Mouse (Mus musculus): ENCODE data around the gene Nrp2. TPM values are rescaled to one million over a fixed set of nuclear protein-coding genes. Genes with fewer than 3 reads are reported as not detected.
A peak's percentile ranks its signal among the peaks of the same experiment; 100 is the strongest.

The Nrp2 gene
- total RNA-seq, 2 experiments from 2014 or later = 2.1 to 2.4 TPM

- no peak for ATAC-seq (replicated peaks; ENCODE audit: poor library complexity, severe bottlenecking)
Measured at GRCm38 (mm10) chr1:62803544-62803943, 100.5 kb downstream of the Nrp2 start.

DNA sequence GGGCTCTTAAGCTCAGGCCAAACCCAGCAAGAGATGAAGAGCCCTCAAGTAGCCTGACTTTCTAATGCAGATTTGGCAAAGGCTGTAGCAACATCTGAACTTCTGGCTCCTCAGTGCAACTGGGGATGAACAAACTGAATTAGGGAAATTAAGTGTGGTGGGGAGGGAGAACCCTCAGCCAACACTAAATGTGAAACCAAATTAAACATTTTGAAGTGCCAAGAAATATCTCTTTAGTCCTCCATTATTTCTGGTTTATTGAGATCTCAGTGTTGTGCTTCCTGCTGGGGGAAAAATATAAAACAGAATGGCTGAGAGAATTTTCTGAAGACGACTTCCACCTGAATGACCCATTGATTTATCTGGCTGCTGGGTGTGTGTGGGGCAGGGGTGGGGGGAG lies 102.9 kb downstream of the Nrp2 start:
- no peak for ATAC-seq (replicated peaks; ENCODE audit: poor library complexity, severe bottlenecking)

DNA sequence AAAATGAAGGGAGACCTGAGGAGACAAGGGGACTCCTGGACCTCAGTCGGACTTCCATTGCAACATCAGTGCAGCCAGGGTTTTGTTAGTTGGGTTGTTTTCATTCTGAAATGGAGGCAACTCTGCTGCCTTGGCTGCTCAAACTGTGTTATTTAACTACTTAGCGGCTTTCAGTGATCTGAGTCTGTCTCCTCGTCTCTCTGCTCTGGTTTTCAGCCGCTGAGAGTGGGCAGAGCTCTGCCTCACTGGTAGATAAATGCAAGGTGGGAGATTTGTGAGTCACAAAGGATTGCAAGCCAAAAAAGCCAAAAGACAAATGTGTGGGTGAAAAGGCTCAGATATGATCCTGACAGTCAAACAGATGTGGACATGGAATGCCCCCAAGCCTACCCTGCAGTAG lies 105.3 kb downstream of the Nrp2 start:
- no peak for ATAC-seq (replicated peaks; ENCODE audit: poor library complexity, severe bottlenecking)

GRCm38 (mm10) chr1:62809601-62810228 lies 106.6 kb downstream of the Nrp2 start:
- ATAC-seq (replicated peaks; ENCODE audit: poor library complexity, severe bottlenecking) = peak; percentile 40

GRCm38 (mm10) chr1:62811141-62811540 lies 108.1 kb downstream of the Nrp2 start:
- no peak for ATAC-seq (replicated peaks; ENCODE audit: poor library complexity, severe bottlenecking)

DNA sequence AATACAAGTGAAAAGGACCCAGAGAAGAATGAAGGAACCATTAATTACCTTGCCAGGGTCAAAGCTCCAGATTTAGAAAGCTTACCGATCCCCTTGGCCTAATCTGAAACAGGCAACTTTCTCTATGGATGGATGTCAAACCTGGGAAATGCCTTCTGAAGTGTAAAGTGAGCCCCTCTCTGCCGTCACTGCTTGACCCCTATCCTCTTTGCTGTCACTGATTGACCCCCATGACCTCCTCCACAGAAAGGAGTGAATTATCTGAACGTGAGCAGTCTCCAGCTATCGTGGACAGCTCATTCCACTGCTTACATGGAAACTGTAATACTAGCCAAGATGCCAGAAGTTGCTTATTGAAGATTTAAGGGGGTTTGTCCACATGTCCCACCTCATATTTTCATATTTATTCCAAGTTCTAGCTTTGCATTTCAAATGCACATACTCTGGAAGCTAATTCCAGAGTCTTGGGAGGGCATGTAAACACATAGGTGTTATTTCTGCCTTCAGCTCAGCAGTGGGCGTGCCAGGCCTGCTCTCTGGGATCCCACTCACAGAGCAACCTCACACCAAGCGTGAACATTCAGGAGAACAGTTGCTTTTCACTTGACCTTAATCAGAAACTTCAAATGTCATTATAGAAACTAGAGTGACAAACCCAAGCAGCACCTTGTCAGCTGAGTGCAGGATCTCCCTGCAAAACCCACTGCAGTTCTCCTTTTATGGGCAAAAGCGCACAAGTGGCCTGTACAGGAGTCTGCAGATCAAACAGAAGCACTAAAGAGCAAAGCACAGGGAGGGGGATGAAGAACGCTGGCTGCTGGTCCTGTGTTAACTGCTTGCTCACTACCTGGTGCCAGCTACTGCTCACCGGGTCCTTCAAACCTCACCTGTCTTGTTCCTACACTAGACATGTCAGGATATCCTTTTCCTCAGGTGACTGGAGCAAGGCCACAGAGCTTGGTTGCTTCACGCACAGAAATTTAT lies 109.9 kb downstream of the Nrp2 start:
- ATAC-seq (replicated peaks; ENCODE audit: poor library complexity, severe bottlenecking) = no peak

DNA sequence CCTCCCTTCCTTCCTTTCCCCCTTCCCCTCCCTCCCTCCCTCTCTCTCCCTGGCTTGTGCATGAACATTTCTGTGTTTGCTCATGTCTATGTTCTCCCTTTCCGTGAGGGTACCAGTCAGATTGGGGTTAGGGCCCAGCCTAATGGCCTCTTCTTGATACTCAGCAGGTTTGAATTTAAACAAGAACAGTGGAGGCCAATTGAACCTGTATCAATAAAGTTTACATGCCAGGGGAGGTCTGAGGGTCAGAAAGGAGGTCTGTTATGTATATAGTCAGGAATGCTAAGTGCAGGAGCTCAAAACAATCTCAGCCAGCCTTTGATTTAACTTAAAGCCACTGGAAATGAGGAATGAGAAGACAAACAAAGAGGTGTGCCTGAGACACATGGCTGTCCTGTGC lies 110.9 kb downstream of the Nrp2 start:
- ATAC-seq (replicated peaks; ENCODE audit: poor library complexity, severe bottlenecking) = no peak

GRCm38 (mm10) chr1:62817566-62817965 lies 114.5 kb downstream of the Nrp2 start:
- no peak for ATAC-seq (replicated peaks; ENCODE audit: poor library complexity, severe bottlenecking)

DNA sequence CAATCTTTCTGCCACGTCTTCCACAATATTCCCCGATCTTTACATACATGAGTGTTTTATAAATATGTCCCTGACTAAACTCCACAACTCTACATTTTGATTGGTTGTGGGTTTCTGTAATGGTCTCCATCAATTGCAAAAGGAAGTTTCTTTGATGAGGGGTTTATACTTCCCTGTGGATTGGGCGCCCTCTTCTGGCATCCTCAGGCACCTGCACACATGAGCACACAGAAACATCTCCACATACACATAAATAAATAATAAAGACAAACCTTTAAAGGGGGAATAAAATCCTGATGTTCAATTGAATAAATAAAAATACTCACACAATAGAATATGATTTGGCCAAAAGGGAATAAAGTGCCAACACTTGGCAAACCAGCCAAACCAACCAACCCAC lies 117.1 kb downstream of the Nrp2 start:
- ATAC-seq (replicated peaks; ENCODE audit: poor library complexity, severe bottlenecking) = peak; percentile 53

- no peak for ATAC-seq (replicated peaks; ENCODE audit: poor library complexity, severe bottlenecking)
Measured at GRCm38 (mm10) chr1:62821509-62822398, 118.7 kb downstream of the Nrp2 start.

DNA sequence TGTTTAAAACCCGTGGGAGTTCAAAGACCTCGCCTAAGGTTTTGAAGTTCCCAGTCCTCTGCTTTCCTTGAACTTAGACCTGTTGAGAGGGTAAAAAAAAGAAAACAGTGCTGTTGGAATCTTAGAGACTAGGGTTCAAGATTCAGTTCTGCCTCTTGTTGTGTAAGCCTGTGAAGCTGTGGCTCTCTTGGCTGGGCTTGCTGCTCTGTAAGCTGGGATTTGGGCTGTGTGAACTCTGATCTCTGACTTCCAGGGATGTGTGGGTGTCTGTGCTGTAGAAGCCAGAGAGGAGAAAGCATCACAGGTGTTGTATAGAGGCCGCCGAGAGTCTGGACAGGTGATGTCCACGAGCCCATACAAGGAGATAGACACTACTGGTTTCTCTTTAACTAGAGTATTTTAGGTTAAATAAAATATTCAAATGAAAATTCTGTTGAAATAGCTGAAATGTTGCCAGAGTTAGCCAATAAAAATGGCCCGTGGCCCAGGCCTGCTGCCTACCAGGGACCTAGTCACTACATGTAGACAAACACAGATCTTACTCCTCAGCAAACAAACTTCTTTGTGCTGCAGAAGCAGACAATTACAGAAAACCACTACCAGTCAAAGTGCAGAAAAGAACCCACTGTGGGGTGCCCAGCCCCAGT lies 120.6 kb downstream of the Nrp2 start:
- ATAC-seq (replicated peaks; ENCODE audit: poor library complexity, severe bottlenecking) = no peak

- ATAC-seq (replicated peaks; ENCODE audit: poor library complexity, severe bottlenecking) = no peak
Measured at GRCm38 (mm10) chr1:62825822-62826765, 123.0 kb downstream of the Nrp2 start.

DNA sequence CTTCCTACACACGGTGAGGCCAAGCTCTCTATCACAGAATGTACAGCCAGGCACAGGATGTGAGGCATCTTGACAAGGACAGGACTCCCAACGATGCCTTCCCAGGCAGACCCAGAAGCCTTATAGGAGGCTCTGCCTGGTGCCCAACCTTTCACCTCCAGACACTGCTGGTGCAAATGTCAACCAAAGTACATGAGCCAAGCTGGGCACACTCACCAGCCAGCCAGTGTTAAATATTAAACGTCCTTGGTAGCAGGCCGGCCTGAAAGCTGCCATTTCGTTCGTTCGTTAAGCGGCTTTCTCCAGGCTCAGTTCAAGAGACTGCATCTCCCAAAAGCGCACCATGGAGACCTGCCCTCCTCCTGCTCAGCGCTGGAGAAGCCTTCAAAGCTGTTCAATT lies 124.2 kb downstream of the Nrp2 start:
- ATAC-seq (replicated peaks; ENCODE audit: poor library complexity, severe bottlenecking) = no peak

- no peak for ATAC-seq (replicated peaks; ENCODE audit: poor library complexity, severe bottlenecking)
Measured at GRCm38 (mm10) chr1:62828156-62828555, 125.1 kb downstream of the Nrp2 start.

DNA sequence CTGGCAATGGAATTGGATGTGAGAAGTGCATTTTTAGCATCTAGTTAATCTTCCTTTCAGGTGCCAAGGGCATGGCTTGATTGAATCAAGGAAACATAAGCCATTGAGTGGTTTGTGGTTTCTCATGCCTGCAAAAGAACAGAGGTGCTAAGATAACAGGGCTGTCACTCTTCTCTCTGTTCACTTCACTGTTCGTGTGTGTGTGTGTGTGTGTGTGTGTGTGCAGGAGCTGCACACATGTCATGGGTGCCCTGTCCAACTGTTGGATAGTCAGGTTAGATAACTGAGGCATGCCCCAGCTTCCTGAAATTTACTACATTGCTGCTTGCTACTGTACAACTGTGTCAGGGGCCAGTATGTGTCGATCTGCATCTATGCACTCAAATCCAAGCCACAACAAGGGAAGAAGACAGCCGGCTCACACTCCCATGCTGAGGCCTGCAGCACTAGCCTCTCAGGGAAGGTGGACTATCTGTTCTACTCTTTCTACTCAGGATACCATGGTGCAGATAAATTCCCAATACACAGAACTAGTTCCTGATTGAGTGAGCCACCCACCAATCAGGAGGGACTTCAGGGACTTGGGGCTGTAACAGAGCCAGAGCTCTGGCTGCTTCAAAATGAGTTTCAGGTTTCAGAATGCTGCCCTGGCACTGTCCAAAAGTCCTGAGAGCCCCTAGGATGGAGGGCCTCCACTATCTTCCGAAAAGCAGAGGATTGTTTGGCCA lies 126.8 kb downstream of the Nrp2 start:
- ATAC-seq (replicated peaks; ENCODE audit: poor library complexity, severe bottlenecking) = no peak

DNA sequence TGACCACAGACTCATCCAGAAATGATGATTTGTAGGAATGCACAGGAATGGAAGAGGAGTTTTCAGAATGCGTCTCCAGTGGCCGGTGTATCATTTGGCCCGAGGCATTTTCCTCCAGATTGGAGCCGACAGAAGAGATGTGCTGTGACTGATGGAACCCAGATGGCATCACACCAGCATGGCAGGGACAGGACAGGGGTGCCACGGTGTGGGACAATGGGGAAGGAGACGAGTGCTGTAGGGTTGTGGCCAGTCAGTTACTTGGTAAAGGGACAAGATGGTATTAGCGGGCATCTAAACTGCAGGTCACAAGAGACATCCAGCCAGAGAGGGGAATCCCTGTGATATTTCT lies 127.3 kb downstream of the Nrp2 start:
- ATAC-seq (replicated peaks; ENCODE audit: poor library complexity, severe bottlenecking) = no peak

GRCm38 (mm10) chr1:62831725-62832455 lies 128.8 kb downstream of the Nrp2 start:
- ATAC-seq (replicated peaks; ENCODE audit: poor library complexity, severe bottlenecking) = no peak

DNA sequence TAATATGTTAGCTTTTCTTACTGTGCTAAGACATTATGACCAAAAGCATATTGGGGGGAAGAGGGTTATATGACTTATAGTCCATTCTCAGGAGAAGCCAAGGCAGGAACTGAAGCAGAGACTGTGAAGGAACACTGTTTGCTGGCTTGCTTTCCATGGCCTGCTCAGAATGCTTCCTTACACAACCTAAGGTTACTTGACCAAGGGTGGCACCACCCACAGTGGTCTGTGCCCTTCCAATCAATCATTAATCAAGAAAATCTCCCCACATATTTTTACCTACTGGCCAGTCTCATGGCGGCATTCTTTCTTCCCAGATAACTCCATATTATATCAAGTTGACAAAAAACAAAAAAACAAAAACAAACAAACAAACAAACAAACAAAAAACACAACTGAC lies 130.3 kb downstream of the Nrp2 start:
- no peak for ATAC-seq (replicated peaks; ENCODE audit: poor library complexity, severe bottlenecking)

All from granulocyte monocyte progenitor cell, adult 5-6 weeks (primary cell).